Mouse (Mus musculus) cerebellum, adult 8-10 months (tissue): Measurements from ENCODE around the gene Atg13.
"Not testable (repeated sequence)": the region's sequence is repeated elsewhere in the genome, so short reads cannot be mapped to it uniquely, and the experiment has no call there.

Experiments used
- DNase-seq: peaks from one replicate; pipeline ENCODE4 v3.0.0; 2022

Gene Atg13

GRCm38 (mm10) chr2:91710272-91711234 is at the start of gene Atg13, which contains the start of gene Harbi1:
TSS of gene Atg13 (minus strand) at chr2:91710576.
TSS of gene Harbi1 (plus strand) at chr2:91710852.
- peak; percentile 91 for DNase-seq

GRCm38 (mm10) chr2:91749811-91750261 is 39.5 kb upstream of the Atg13 start:
- DNase-seq, result no peak

- DNase-seq, result no peak
Observed at GRCm38 (mm10) chr2:91744686-91745085, 34.3 kb upstream of the Atg13 start.

GRCm38 (mm10) chr2:91739586-91739985 is 29.2 kb upstream of the Atg13 start:
- DNase-seq, result no peak

GRCm38 (mm10) chr2:91735221-91735620 is 24.8 kb upstream of the Atg13 start:
- DNase-seq, result no peak

GRCm38 (mm10) chr2:91729971-91730821 is 19.8 kb upstream of the Atg13 start, which contains the start of gene Ambra1:
TSS of gene Ambra1 (plus strand) at chr2:91730134.
- peak; percentile 77 for DNase-seq

GRCm38 (mm10) chr2:91729571-91729970 is 19.2 kb upstream of the Atg13 start:
- DNase-seq, result no peak

GRCm38 (mm10) chr2:91727011-91727410 is 16.6 kb upstream of the Atg13 start:
- DNase-seq, result no peak

GRCm38 (mm10) chr2:91725476-91725875 is 15.1 kb upstream of the Atg13 start:
- DNase-seq, result not testable (repeated sequence)

- no peak for DNase-seq
Observed at GRCm38 (mm10) chr2:91724716-91725115, 14.3 kb upstream of the Atg13 start.

GRCm38 (mm10) chr2:91723951-91724350 is 13.6 kb upstream of the Atg13 start:
- no peak for DNase-seq

GRCm38 (mm10) chr2:91723382-91723781 is 13.0 kb upstream of the Atg13 start:
- no peak for DNase-seq

GRCm38 (mm10) chr2:91718276-91718675 is 7.9 kb upstream of the Atg13 start:
- no peak for DNase-seq

- no peak for DNase-seq
Observed at GRCm38 (mm10) chr2:91714921-91715320, 4.5 kb upstream of the Atg13 start.

GRCm38 (mm10) chr2:91711256-91711925 is 1.0 kb upstream of the Atg13 start:
- no peak for DNase-seq

GRCm38 (mm10) chr2:91708361-91708760 is 2.0 kb downstream of the Atg13 start:
- no peak for DNase-seq

- DNase-seq, result no peak
Observed at GRCm38 (mm10) chr2:91706456-91706855, 3.9 kb downstream of the Atg13 start.

GRCm38 (mm10) chr2:91705736-91706135 is 4.6 kb downstream of the Atg13 start:
- no peak for DNase-seq

GRCm38 (mm10) chr2:91701366-91701765 is 9.0 kb downstream of the Atg13 start:
- no peak for DNase-seq

GRCm38 (mm10) chr2:91699225-91699624 is 11.2 kb downstream of the Atg13 start:
- DNase-seq, result no peak

- no peak for DNase-seq
Observed at GRCm38 (mm10) chr2:91696225-91696590, 14.2 kb downstream of the Atg13 start.

- no peak for DNase-seq
Observed at GRCm38 (mm10) chr2:91695436-91696224, 14.7 kb downstream of the Atg13 start.
